Mouse (Mus musculus) stomach, postnatal 0 days (tissue): ENCODE measurements around the gene Ugt1a10.

Experiments
- CTCF ChIP-seq: IDR thresholded peaks from 2 replicates; pipeline ENCODE4 v1.5.1; 2016; ENCODE audit warnings: antibody characterized with exemption, low read depth, mild to moderate bottlenecking, moderate library complexity
- EP300 ChIP-seq: optimal IDR thresholded peaks from 2 replicates; pipeline ENCODE3; 2016; ENCODE audit warnings: antibody characterized with exemption

GRCm38 (mm10) chr1:88222216-88222615 lies 167.0 kb downstream of the Ugt1a10 start:
- TF ChIP-seq CTCF = no peak
- no peak for TF ChIP-seq EP300
